Mouse (Mus musculus) bone marrow, adult 2 months (tissue): Measurements from ENCODE around the gene Ythdf1.

Experiments
- CTCF ChIP-seq: fragments of 200-500 bp; IDR thresholded peaks from 2 replicates; pipeline ENCODE4 v1.5.1; 2011; ENCODE audit warnings: low read length, control low read depth; ENCODE audit not compliant: control insufficient read depth, insufficient read depth
- POLR2A ChIP-seq: fragments of 200-500 bp; IDR thresholded peaks from 2 replicates; pipeline ENCODE4 v1.6.1; 2011; ENCODE audit warnings: low read depth, mild to moderate bottlenecking, control low read depth, low read length, borderline replicate concordance; ENCODE audit not compliant: control insufficient read depth

GRCm38 (mm10) chr2:180870006-180870405 lies 50.7 kb downstream of the Ythdf1 start:
- TF ChIP-seq POLR2A (no peak), CTCF (no peak)
